Mouse (Mus musculus): ENCODE measurements around the gene Dzip1.

DNA sequence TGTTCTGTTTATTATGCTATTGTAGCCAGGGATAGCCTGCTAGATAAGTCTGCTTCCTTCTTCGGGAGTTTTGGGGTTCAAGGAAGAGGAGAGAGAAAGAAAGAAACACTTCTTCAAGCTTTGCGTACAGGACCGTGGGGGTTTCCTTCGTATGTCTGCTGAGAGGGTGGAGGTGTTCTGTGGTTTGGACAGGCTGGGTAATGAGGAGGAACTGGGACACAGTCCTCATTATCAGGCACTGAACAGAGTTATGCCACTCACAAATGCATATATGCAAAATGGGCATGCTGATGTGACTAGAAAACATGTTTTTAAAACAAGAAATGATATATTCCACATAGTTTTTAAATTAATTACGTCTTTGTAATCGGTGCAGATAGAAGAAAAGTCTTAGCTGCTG is 68.7 kb downstream of the Dzip1 start:
- no peak for TF ChIP-seq POLR2A (IDR thresholded peaks at IDR 0.05; ENCODE audit: control insufficient read depth, extremely low read depth, insufficient read depth, low read length, poor library complexity)
- TF ChIP-seq CTCF (IDR thresholded peaks at IDR 0.05; ENCODE audit: borderline replicate concordance, control insufficient read depth, extremely low read depth, insufficient read depth, low read length, poor library complexity): no peak

Data from thymus, adult 2 months (tissue).